Mouse (Mus musculus) CH12.LX (cell line): ENCODE results near the gene Ugt1a10.

Experiments used
- CHD1 ChIP-seq: IDR thresholded peaks from 2 replicates; pipeline ENCODE4 v1.6.1; 2012; ENCODE audit warnings: low read depth, low read length, improper control_type of control experiment, inconsistent platforms
- CHD2 ChIP-seq: IDR thresholded peaks from 2 replicates; pipeline ENCODE4 v1.6.1; 2011; ENCODE audit warnings: low read length, improper control_type of control experiment
- CTCF ChIP-seq, 2 experiments: IDR thresholded peaks in 1 of 2; conservative IDR thresholded peaks in 1 of 2; 2 replicates each; pipeline ENCODE4 v1.5.1; 2011 to 2012; ENCODE audit warnings: low read depth in 2 of 2, low read length in 2 of 2, improper control_type of control experiment in 1 of 2, inconsistent platforms in 1 of 2, mild to moderate bottlenecking in 1 of 2, moderate library complexity in 1 of 2
- EP300 ChIP-seq: IDR thresholded peaks from 2 replicates; pipeline ENCODE4 v1.6.1; 2011; ENCODE audit warnings: low read length, improper control_type of control experiment
- JUN ChIP-seq: IDR thresholded peaks from 2 replicates; pipeline ENCODE4 v1.6.1; 2011; ENCODE audit warnings: low read depth, mild to moderate bottlenecking, low read length, improper control_type of control experiment, moderate library complexity; ENCODE audit not compliant: insufficient read depth
- MEF2A ChIP-seq: IDR thresholded peaks from 2 replicates; pipeline ENCODE4 v1.6.1; 2014; ENCODE audit warnings: low read depth, mild to moderate bottlenecking, inconsistent platforms, low read length, improper control_type of control experiment, borderline replicate concordance
- MXI1 ChIP-seq: IDR thresholded peaks from 2 replicates; pipeline ENCODE4 v1.6.1; 2011; ENCODE audit warnings: mild to moderate bottlenecking, low read depth, low read length, improper control_type of control experiment
- POLR2A ChIP-seq: IDR thresholded peaks from 2 replicates; pipeline ENCODE4 v1.6.1; 2011; ENCODE audit warnings: low read depth, mild to moderate bottlenecking, improper control_type of control experiment, low read length
- POLR2AphosphoS2 ChIP-seq: IDR thresholded peaks from 2 replicates; pipeline ENCODE4 v1.6.1; 2011; ENCODE audit warnings: low read depth, low read length, improper control_type of control experiment
- SMC3 ChIP-seq: IDR thresholded peaks from 2 replicates; pipeline ENCODE4 v1.6.1; 2011; ENCODE audit warnings: low read depth, low read length, improper control_type of control experiment
- USF1 ChIP-seq: IDR thresholded peaks from 2 replicates; pipeline ENCODE4 v1.6.1; 2014; ENCODE audit warnings: low read depth, mild to moderate bottlenecking, inconsistent platforms, low read length, improper control_type of control experiment
- USF2 ChIP-seq: conservative IDR thresholded peaks from 2 replicates; pipeline ENCODE4 v1.6.1; 2011; ENCODE audit warnings: low read depth, low read length, improper control_type of control experiment
- ZMIZ1 ChIP-seq: IDR thresholded peaks from 2 replicates; pipeline ENCODE4 v1.6.1; 2012; ENCODE audit warnings: low read depth, mild to moderate bottlenecking, inconsistent platforms, low read length, improper control_type of control experiment

- TF ChIP-seq POLR2AphosphoS2 (no peak), CTCF (conservative IDR thresholded peaks at IDR 0.05 in 1 of 2, IDR thresholded peaks at IDR 0.05 in 1 of 2; ENCODE audit: low read depth in 2 of 2, low read length in 2 of 2) (no peak), USF2 (no peak), POLR2A (no peak), SMC3 (no peak), CHD1 (no peak), MEF2A (no peak), MXI1 (no peak), USF1 (no peak), CHD2 (no peak), EP300 (no peak), ZMIZ1 (no peak), JUN (no peak)
Measured at GRCm38 (mm10) chr1:88009521-88009920, 45.7 kb upstream of the Ugt1a10 start.
